Comparison of ENCODE assay signal across 7 mouse cellular contexts in the genomic region with DNA sequence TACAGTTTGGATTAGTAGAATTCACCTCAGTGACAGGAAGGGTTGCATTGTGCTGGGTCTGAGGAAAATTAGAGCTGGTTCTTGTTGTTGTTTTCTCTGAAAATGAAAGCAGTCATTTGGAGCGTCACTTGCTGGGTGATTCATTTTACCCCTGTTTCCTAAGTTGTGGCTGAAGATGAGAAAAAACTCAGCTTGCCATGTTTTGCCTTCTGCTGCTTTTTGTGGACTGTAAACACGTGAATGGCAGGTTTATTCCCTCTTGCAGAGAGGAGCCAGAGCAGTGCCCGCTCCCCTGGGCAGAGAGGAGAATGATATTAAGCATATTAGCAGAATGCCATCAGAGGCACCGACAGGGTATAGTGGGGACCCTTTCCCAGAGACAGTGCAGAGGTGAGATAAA.
DNase-seq lines count a peak whose midpoint lies in the region; ATAC-seq and TF ChIP-seq lines count a peak whose summit lies in the region.

No protein-coding gene starts in this region.

- no peaks in the 10 kb centered on the region for H3K9me3 ChIP-seq in embryonic facial prominence, embryonic 13.5 days
- no peaks in the 10 kb centered on the region for H3K9me3 ChIP-seq in intestine, postnatal 0 days (ENCODE audit: control insufficient read depth)
- H3K9me3 ChIP-seq in neural tube, embryonic 14.5 days (ENCODE audit: control insufficient read depth, low read length), result no peaks in the 10 kb centered on the region

- peak overlapping the region; percentile 61 for H3K9ac ChIP-seq in embryonic facial prominence, embryonic 13.5 days
- no peak overlapping the region for H3K9ac ChIP-seq in intestine, postnatal 0 days (ENCODE audit: low read depth, low read length)
- H3K9ac ChIP-seq in neural tube, embryonic 14.5 days (replicated peaks; ENCODE audit: low read depth, low read length), result peak overlapping the region; percentile 72; the same call in 1 of the 2 replicates

- peak overlapping the region; percentile 5; the same call in 1 of the 2 replicates for H3K4me3 ChIP-seq in thymus, adult 2 months (ENCODE audit: control insufficient read depth, insufficient read depth, low read length)
- H3K4me3 ChIP-seq in embryonic facial prominence, embryonic 13.5 days, result peak overlapping the region; percentile 56
- peak overlapping the region; percentile 52 for H3K4me3 ChIP-seq in intestine, postnatal 0 days (ENCODE audit: low read depth, low read length)
- peak overlapping the region; percentile 61 for H3K4me3 ChIP-seq in neural tube, embryonic 14.5 days (ENCODE audit: low read depth, low read length)

- TF ChIP-seq POLR2A in thymus, adult 2 months (IDR thresholded peaks at IDR 0.05; ENCODE audit: control insufficient read depth, extremely low read depth, insufficient read depth, low read length, poor library complexity), result no peak

- no peak for ATAC-seq in embryonic facial prominence, embryonic 13.5 days (ENCODE audit: insufficient number of reproducible peaks, insufficient read depth, low FRiP score, low TSS enrichment, low read depth)
- no peak for ATAC-seq in intestine, postnatal 0 days
- ATAC-seq in neural tube, embryonic 14.5 days (ENCODE audit: low read depth), result no peak

- WGBS in thymus, adult 2 months, result 32% methylated on average over 4 of the region's 4 CpGs
- WGBS in embryonic facial prominence, embryonic 13.5 days, result 21% methylated on average over 4 of the region's 4 CpGs
- 22% methylated on average over 4 of the region's 4 CpGs for WGBS in intestine, postnatal 0 days
- WGBS in neural tube, embryonic 14.5 days, result 3% methylated on average over 4 of the region's 4 CpGs

- H3K4me1 ChIP-seq in thymus, adult 2 months (replicated peaks; ENCODE audit: control insufficient read depth, insufficient read depth, low read length), result peaks cover 23% of the 10 kb centered on the region
- peaks cover 43% of the 10 kb centered on the region for H3K4me1 ChIP-seq in embryonic facial prominence, embryonic 13.5 days
- peaks cover 5% of the 10 kb centered on the region; the same call in 1 of the 2 replicates for H3K4me1 ChIP-seq in intestine, postnatal 0 days (replicated peaks; ENCODE audit: control insufficient read depth, insufficient read depth, low read length)
- peaks cover 31% of the 10 kb centered on the region for H3K4me1 ChIP-seq in neural tube, embryonic 14.5 days (ENCODE audit: control insufficient read depth, insufficient read depth, low read length)

- H3K36me3 ChIP-seq in thymus, adult 2 months (ENCODE audit: control insufficient read depth, insufficient read depth, low read length), result no peaks in the 10 kb centered on the region
- no peaks in the 10 kb centered on the region for H3K36me3 ChIP-seq in embryonic facial prominence, embryonic 13.5 days
- no peaks in the 10 kb centered on the region for H3K36me3 ChIP-seq in intestine, postnatal 0 days (ENCODE audit: control insufficient read depth, insufficient read depth)
- H3K36me3 ChIP-seq in neural tube, embryonic 14.5 days (ENCODE audit: control insufficient read depth, insufficient read depth, low read length), result no peaks in the 10 kb centered on the region

- no peak for TF ChIP-seq CTCF in thymus, adult 2 months (IDR thresholded peaks at IDR 0.05; ENCODE audit: borderline replicate concordance, control insufficient read depth, extremely low read depth, insufficient read depth, low read length, poor library complexity)
- TF ChIP-seq CTCF in intestine, postnatal 0 days (IDR thresholded peaks at IDR 0.05; ENCODE audit: low read depth), result no peak

- H3K27ac ChIP-seq in thymus, adult 2 months (ENCODE audit: control insufficient read depth, insufficient read depth, low read length), result peak overlapping the region; percentile 64
- H3K27ac ChIP-seq in embryonic facial prominence, embryonic 13.5 days, result no peak overlapping the region
- H3K27ac ChIP-seq in intestine, postnatal 0 days (ENCODE audit: low read depth, low read length), result no peak overlapping the region
- H3K27ac ChIP-seq in neural tube, embryonic 14.5 days (ENCODE audit: low read depth, low read length), result no peak overlapping the region

- no peaks in the 10 kb centered on the region for H3K27me3 ChIP-seq in thymus, adult 2 months (ENCODE audit: control insufficient read depth, insufficient read depth, low read length)
- H3K27me3 ChIP-seq in embryonic facial prominence, embryonic 13.5 days, result no peaks in the 10 kb centered on the region
- H3K27me3 ChIP-seq in intestine, postnatal 0 days (replicated peaks; ENCODE audit: control insufficient read depth, insufficient read depth, low read length), result no peaks in the 10 kb centered on the region
- no peaks in the 10 kb centered on the region for H3K27me3 ChIP-seq in neural tube, embryonic 14.5 days (ENCODE audit: control insufficient read depth, insufficient read depth, low read length)

- intact Hi-C loops in left cerebral cortex, postnatal 36 days (cut with DNase I), result no loop called here

- DNase-seq in thymus, adult 2 months, result no peak
- DNase-seq in thymus, postnatal 4 days, result no peak
- DNase-seq in left cerebral cortex, postnatal 36 days (ENCODE audit: low spot score in 2 of 2), result no peak
- no peak for DNase-seq in lung, adult 18-20 months

- H3K4me2 ChIP-seq in embryonic facial prominence, embryonic 13.5 days, result peak overlapping the region; percentile 67
- H3K4me2 ChIP-seq in intestine, postnatal 0 days (replicated peaks; ENCODE audit: low read depth), result peak overlapping the region; percentile 64
- peak overlapping the region; percentile 75 for H3K4me2 ChIP-seq in neural tube, embryonic 14.5 days (ENCODE audit: low read depth, low read length)

Comparison
In these comparisons a context has a peak if more than half of its experiments do, and no peak if none do; other contexts are left out.
1. H3K4me3 ChIP-seq: peak in every context shown above with its lines; median percentile 61 in neural tube, embryonic 14.5 days; 56 in embryonic facial prominence, embryonic 13.5 days; 52 in intestine, postnatal 0 days; 5 in thymus, adult 2 months.